Mouse (Mus musculus): ENCODE measurements around the gene 4921504E06Rik.

DNA sequence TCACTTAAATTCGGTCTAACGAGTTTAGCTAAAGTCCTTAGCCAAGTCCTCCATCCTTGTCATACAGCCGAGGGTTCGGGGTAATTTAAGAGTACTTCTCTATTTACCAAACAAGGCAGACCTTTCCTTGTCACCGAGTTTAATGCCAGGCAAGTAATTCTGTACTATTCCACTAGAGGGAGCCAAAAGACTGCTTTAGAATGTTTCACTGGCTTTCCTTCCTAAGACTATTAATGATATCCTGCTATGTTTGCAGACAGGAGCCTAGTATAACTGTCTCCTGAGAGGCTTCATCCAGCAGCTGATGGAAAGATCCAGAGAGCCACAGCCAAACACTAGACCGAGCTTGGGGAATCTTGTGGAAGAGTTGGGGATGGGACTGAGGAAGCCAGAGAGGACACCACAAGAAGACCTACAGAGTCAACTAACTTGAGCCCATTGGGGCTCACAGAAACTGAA, 138.6 kb downstream of the 4921504E06Rik start:
- TF ChIP-seq CTCF (IDR thresholded peaks at IDR 0.05; ENCODE audit: control insufficient read depth, insufficient read depth, low read length) (no peak), POLR2A (IDR thresholded peaks at IDR 0.05; ENCODE audit: borderline replicate concordance, control insufficient read depth, low read depth, low read length) (no peak)
